Mouse (Mus musculus) liver, embryonic 16.5 days (tissue): ENCODE measurements around the gene Dnajb13. TPM values are rescaled to one million over a fixed set of nuclear protein-coding genes. Genes with fewer than 3 reads are reported as not detected.

Experiments
- ATAC-seq: fragments of 200-750 bp; cut with Nextera tagmentation; 2 replicates; pipeline ENCODE4 v1.8.0; 2017; ENCODE audit warnings: low read depth, mild to moderate bottlenecking, moderate number of reproducible peaks, moderate library complexity
- H3K27ac ChIP-seq: fragments of 300-500 bp; sonication (generic); 2 replicates; pipeline ENCODE4 v1.5.1; 2014; ENCODE audit warnings: mild to moderate bottlenecking, low read length
- H3K27me3 ChIP-seq: fragments of 300-500 bp; sonication (generic); 2 replicates; pipeline ENCODE4 v1.6.1; 2014; ENCODE audit warnings: low read depth, low read length, mixed read lengths; ENCODE audit not compliant: control insufficient read depth, insufficient read depth
- H3K36me3 ChIP-seq: fragments of 300-500 bp; sonication (generic); 2 replicates; pipeline ENCODE4 v1.6.1; 2014; ENCODE audit warnings: mild to moderate bottlenecking; ENCODE audit not compliant: control insufficient read depth, insufficient read depth
- H3K4me1 ChIP-seq: fragments of 300-500 bp; sonication (generic); 2 replicates; pipeline ENCODE4 v1.6.1; 2014; ENCODE audit warnings: low read depth, low read length, mixed read lengths; ENCODE audit not compliant: control insufficient read depth
- H3K4me2 ChIP-seq: fragments of 300-500 bp; sonication (generic); 2 replicates; pipeline ENCODE4 v1.6.1; 2014; ENCODE audit warnings: low read depth, low read length, mixed read lengths
- H3K4me3 ChIP-seq: fragments of 300-500 bp; sonication (generic); 2 replicates; pipeline ENCODE4 v1.5.1; 2014; ENCODE audit warnings: low read depth, mild to moderate bottlenecking, low read length
- H3K9ac ChIP-seq: fragments of 300-500 bp; sonication (generic); 2 replicates; pipeline ENCODE4 v1.6.1; 2014; ENCODE audit warnings: low read depth, low read length
- H3K9me3 ChIP-seq: fragments of 300-500 bp; sonication (generic); replicated peaks from 2 replicates; pipeline ENCODE4 v1.6.1; 2016; ENCODE audit warnings: low read length; ENCODE audit not compliant: control insufficient read depth
- WGBS: fragments of 180-500 bp; shearing (Covaris S2); extraction: QIAGEN DNeasy Blood & Tissue Kit; methylation state at CpG from one replicate; pipeline ENCODE4 v1.1.7; 2014; ENCODE audit not compliant: insufficient replicate concordance; 5-methylcytosine and 5-hydroxymethylcytosine counted together
- polyA plus RNA-seq: library from polyadenylated mRNA; unstranded; fragments of >200 nt; fragmentation: Nextera tagmentation; extraction: Ambion mirVana; gene quantifications from 2 replicates; pipeline ENCODE4 v1.2.1, GENCODE M21; 2015

The Dnajb13 gene
- polyA plus RNA-seq, 1 experiment from 2014 or later = 4.4 TPM

DNA sequence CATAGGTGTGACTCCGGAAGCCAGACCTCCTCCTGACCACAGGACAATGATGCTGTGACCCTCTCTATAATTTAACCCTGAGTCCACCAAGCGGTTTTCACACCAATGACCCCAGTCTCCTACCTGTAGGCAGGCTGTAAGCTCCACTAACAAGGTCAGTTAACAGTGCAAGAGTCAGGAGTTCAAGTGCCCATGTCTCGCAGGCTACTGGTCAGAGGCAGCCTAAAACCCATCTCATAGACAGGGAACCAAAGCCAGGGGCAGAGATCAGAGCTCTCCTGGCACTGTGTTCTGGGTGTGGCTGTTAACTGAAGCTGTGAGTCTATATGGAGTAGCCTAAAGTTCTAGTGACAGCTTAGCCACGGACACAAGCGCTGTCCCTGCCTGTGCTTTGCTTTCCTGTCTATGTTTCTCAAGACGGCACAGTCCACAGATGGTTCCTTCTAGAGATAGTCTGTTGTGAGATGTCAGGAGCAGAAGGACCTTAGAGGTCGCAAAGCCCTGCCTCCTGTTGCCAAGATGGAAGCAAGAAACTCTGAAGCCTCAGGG is 12.3 kb downstream of the Dnajb13 start:
- Histone ChIP-seq H3K9me3 (no peaks in the 10 kb centered on the region), H3K36me3 (peaks cover 32% of the 10 kb centered on the region), H3K9ac (peak overlapping the region; percentile 4; the same call in 1 of the 2 replicates), H3K27me3 (no peaks in the 10 kb centered on the region), H3K4me1 (peaks cover 48% of the 10 kb centered on the region), H3K27ac (peak overlapping the region; percentile 74), H3K4me3 (no peak overlapping the region), H3K4me2 (no peak overlapping the region)
- ATAC-seq = peak; percentile 7
- WGBS = 46% methylated on average over 7 of the region's 7 CpGs

- 35% methylated on average over 2 of the region's 2 CpGs for WGBS
- 0 out of 2 replicates have a peak, but pooled peaks have one; percentile 1 for ATAC-seq
- Histone ChIP-seq H3K9ac (no peak overlapping the region), H3K4me1 (peaks cover 53% of the 10 kb centered on the region), H3K27ac (peak overlapping the region; percentile 74), H3K4me2 (no peak overlapping the region), H3K9me3 (no peaks in the 10 kb centered on the region), H3K36me3 (peaks cover 37% of the 10 kb centered on the region), H3K27me3 (no peaks in the 10 kb centered on the region), H3K4me3 (no peak overlapping the region)
Measured at GRCm38 (mm10) chr7:100501844-100502373, 12.9 kb downstream of the Dnajb13 start.

DNA sequence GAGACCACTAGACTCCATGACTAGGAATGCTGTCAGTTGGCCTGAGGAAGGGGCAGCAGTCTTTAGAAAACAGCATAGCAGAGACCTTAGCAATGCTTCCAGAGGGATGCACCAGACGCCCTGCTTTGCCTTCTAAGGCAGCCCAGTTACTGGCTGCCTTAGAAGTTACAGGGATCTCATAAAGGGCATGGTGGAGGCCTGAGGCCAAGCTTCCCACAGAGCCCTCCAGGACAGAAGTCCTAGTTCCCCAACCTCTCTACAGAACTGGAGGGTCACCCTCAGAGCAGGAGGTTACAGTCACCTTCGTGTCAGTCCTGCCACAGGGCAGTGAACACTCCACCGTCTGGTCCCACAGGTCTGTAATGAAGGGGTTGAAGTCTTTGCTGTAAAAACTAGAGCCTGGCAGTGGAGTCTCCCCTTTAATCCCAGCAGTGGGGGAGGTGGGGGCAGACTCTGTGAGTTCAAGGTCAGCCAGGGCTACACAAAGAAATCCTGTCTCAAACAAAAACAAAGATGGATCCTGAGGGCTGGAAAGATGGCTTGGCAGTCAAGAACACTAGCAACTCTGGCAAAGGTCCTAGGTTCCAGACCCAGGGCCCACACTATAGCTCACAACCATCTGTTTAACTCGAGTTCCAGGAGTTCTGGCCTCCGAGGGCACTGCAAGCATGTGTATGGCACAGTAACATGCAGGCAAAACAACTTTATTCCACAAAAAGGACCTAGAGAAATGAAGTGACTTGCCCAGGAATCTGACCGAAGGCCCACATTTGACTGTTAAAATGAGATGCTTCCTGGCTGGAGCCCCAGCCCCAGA is 13.5 kb downstream of the Dnajb13 start:
- Histone ChIP-seq H3K27ac (peak overlapping the region; percentile 74), H3K9me3 (no peaks in the 10 kb centered on the region), H3K4me3 (no peak overlapping the region), H3K27me3 (no peaks in the 10 kb centered on the region), H3K9ac (no peak overlapping the region; the same call in 1 of the 2 replicates), H3K4me2 (no peak overlapping the region), H3K4me1 (peaks cover 60% of the 10 kb centered on the region), H3K36me3 (peaks cover 44% of the 10 kb centered on the region)
- peak; percentile 20 for ATAC-seq
- 62% methylated on average over 6 of the region's 6 CpGs for WGBS

DNA sequence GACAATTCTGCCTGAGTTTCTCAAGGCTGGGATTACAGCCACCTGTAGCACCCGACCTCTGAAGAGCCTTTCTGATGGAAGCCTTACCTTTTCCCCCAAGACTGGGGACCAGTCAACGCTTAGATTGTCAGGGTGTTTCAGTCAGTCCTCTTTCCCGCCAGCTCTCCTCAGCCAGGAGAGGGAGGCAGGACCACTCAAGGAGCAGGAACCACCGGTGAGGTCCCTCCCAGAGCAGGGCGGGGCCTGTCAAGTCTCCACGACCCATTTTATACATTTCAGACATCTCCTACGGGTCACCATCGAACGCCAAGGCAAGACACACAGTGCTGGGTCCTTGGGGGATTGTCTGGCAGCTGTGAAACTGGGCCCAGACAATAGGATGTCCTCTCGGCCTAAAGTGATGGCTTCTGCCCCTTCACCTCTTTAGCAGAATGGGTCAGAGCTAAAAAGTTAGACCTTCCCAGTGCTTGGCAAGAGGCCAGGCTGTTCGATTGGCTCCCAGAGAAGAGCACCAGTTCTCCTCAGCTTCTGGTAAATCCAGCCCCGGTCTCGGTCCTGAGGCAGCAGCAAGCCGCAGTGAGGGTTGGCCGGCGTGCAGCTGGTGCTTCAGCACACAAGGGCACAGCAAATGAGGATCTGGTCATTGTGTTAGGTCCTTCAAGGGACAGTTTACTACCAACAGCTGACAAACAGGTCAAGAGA is 14.3 kb downstream of the Dnajb13 start:
- peaks cover 52% of the 10 kb centered on the region for H3K36me3 ChIP-seq
- no peak overlapping the region for H3K9ac ChIP-seq
- WGBS = 65% methylated on average over 16 of the region's 16 CpGs
- H3K27me3 ChIP-seq = no peaks in the 10 kb centered on the region
- H3K4me2 ChIP-seq = no peak overlapping the region
- H3K4me1 ChIP-seq = peaks cover 68% of the 10 kb centered on the region
- no peak overlapping the region for H3K4me3 ChIP-seq
- no peaks in the 10 kb centered on the region for H3K9me3 ChIP-seq
- H3K27ac ChIP-seq = peak overlapping the region; percentile 74
- peak; percentile 3 for ATAC-seq

- H3K4me1 ChIP-seq = peaks cover 71% of the 10 kb centered on the region
- no peak overlapping the region for H3K4me2 ChIP-seq
- peaks cover 60% of the 10 kb centered on the region for H3K36me3 ChIP-seq
- H3K4me3 ChIP-seq = no peak overlapping the region
- no peak for ATAC-seq
- H3K27ac ChIP-seq = peak overlapping the region; percentile 74
- no peaks in the 10 kb centered on the region for H3K27me3 ChIP-seq
- H3K9me3 ChIP-seq = no peaks in the 10 kb centered on the region
- no peak overlapping the region; the same call in 1 of the 2 replicates for H3K9ac ChIP-seq
Measured at GRCm38 (mm10) chr7:100499465-100499864, 15.3 kb downstream of the Dnajb13 start.

GRCm38 (mm10) chr7:100497982-100498381 is 16.8 kb downstream of the Dnajb13 start:
- Histone ChIP-seq H3K4me2 (peak overlapping the region; percentile 8; the same call in 1 of the 2 replicates), H3K9ac (no peak overlapping the region), H3K4me3 (peak overlapping the region; percentile 2; the same call in 1 of the 2 replicates), H3K4me1 (peaks cover 62% of the 10 kb centered on the region), H3K27ac (0 out of 2 replicates have a peak overlapping the region, but pooled peaks have one; percentile 14), H3K36me3 (peaks cover 60% of the 10 kb centered on the region), H3K27me3 (no peaks in the 10 kb centered on the region), H3K9me3 (no peaks in the 10 kb centered on the region)
- ATAC-seq = no peak
- WGBS = 86% methylated on average over 13 of the region's 13 CpGs

DNA sequence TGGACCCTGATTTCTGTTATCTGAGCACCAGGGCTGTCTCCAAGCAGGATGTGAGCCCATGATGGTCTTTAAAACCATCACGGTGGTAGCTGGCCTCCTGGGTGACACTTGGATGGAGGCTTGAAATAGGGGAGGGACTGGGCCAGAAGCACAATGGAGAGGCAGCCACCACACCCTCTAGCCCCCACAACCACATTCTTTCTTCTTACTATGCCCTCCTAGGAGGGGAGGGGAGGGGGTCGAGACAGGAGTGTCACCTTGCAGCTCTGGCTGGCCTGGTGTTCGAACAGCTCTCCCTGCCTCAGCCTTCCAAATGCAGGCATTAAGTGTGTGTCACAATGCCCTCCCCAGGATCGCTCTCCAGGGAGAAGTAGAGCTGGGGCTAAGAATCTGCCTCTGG is 17.4 kb downstream of the Dnajb13 start:
- no peaks in the 10 kb centered on the region for H3K27me3 ChIP-seq
- peak overlapping the region; percentile 77 for H3K4me2 ChIP-seq
- no peaks in the 10 kb centered on the region for H3K9me3 ChIP-seq
- H3K4me1 ChIP-seq = peaks cover 57% of the 10 kb centered on the region
- WGBS = 78% methylated on average over 4 of the region's 4 CpGs
- peak overlapping the region; percentile 92; the same call in 1 of the 2 replicates for H3K4me3 ChIP-seq
- 0 out of 2 replicates have a peak overlapping the region, but pooled peaks have one; percentile 8 for H3K27ac ChIP-seq
- H3K36me3 ChIP-seq = peaks cover 60% of the 10 kb centered on the region
- ATAC-seq = no peak
- no peak overlapping the region for H3K9ac ChIP-seq

- H3K4me2 ChIP-seq = peak overlapping the region; percentile 77
- no peaks in the 10 kb centered on the region for H3K27me3 ChIP-seq
- WGBS = 96% methylated on average over 9 of the region's 9 CpGs
- ATAC-seq = no peak
- H3K4me3 ChIP-seq = peak overlapping the region; percentile 92
- peaks cover 60% of the 10 kb centered on the region for H3K36me3 ChIP-seq
- peak overlapping the region; percentile 93 for H3K27ac ChIP-seq
- peaks cover 57% of the 10 kb centered on the region for H3K4me1 ChIP-seq
- H3K9ac ChIP-seq = peak overlapping the region; percentile 97; the same call in 1 of the 2 replicates
- H3K9me3 ChIP-seq = no peaks in the 10 kb centered on the region
Measured at GRCm38 (mm10) chr7:100496791-100497190, 18.0 kb downstream of the Dnajb13 start.
